Mouse (Mus musculus): ENCODE measurements around the gene Ntf5.
"Not testable (repeated sequence)": the region's sequence is repeated elsewhere in the genome, so short reads cannot be mapped to it uniquely, and the experiment has no call there.

Gene Ntf5

DNA sequence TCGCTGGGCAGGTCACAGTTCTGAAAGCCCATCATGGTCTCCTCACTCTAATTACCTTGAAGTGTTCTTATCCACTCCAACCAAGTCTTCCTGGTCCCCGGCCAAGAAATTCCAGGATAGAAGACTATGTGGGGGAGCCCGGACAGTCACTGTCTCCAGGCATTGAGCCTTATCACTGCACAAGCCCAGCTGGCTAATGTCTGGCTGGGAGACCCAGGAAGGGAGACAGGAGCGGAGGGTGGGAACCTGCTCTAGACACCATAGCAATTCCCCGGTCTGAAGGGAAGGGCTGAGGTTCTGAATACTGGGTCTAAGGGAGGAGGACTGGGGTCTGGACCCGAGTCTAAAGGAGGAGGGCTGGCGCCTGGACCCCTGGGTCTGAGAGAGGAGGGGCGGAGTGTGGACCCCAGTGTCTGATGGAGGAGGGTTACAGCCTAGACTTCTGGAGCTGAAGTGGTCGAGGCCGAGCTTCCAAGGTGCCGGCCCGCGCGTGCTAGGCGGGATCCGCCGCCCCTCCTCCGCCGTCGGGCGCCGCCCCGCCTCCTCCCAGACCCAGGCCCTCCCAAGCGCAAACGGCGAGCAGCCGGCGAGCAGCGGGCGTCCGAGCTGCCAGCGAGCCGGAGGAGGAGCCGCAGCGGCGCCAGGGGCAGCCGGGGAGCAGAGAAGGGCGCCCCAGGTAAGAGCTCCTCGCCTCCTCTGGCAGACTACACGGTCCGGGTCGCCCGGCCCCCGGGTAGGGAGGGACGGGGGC is at the start of gene Ntf5:
TSS of gene Ntf5 (plus strand) at position 583 of the 751 bp plus-strand sequence.
- DNase-seq (ENCODE audit: low spot score), result no peak

DNA sequence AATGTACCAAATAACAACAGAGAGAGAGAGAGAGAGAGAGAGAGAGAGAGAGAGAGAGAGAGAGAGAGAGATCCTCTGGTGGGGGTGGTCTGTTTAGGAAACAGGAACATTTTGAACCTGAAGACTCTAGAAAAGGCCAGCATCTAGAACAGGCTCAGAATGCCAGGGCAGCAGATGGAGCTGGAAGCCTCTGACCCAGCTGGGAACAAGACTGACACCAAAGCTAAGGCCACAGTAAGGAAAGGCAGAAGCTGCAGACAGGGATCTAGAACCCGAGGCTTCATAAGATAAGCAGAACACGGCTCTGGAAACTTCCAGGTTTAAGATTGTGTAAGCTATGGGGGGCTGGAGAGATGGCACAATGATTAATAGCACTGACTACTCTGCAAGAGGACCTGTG is 49.5 kb upstream of the Ntf5 start:
- no peak for DNase-seq (ENCODE audit: low spot score)

DNA sequence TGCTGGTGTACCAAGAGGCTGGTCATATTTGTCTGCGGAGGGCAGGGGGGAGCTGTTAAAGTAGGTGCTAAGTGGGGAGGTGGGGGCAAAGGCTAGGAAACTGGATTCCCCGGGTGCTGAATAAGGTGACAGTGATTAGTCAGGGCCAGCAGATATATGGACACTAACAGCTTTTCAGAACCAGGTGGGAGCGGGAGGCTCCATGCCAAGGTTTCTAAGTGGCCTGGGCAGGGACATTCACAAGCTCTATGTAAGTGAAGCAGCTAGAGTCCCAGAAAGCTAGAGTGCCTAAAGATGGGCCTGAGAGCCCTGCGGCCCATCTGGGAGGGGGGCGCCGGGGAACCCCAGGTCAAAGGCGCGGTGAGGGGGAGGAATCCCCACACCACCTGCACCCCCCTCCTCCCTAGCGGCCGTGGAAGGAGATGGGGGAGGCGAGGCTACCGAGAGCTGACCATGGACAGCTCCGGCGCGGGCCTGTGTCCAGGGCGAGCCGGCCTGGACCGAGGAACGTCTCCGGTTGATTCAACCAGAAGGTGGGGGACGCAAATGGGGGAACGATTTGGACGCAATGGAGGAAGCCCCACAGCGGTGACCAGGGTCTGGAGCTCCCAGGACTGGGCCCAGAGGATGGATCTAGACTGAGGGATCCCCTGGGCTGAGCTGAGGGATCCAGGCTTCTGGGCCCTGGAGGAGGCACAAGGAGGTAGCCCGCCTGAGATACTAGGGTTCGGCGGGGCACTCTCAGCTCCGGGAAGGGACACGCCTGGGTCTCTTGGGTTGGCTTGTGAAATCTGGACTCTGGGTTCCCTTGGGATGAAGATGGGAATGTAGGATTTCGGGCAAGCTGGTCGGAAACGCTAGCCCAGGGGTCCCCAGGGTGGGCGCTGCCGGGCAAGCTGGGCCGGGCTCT is 47.5 kb upstream of the Ntf5 start:
- no peak for DNase-seq (ENCODE audit: low spot score)

DNA sequence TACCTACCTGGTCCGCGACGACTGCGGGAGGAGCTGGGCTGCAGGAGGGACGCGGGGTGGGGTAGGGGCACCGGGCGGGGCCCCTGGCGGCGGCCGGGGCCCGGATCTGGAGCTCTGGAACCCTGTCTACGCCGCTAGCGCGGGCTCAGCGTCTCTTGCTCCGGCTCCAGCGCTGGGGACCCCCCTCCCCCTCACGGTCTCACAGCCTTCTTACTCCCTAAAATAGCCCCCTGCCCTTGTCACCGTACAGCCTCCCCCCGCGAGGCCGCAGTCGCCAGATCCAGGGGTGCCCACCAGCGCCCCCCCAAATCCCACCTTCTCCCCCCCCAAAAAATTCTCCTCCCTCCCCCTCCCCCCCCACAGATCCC is 46.9 kb upstream of the Ntf5 start, which contains the start of gene Ppfia3:
TSS of gene Ppfia3 (minus strand) at position 368 of the 368 bp plus-strand sequence.
- DNase-seq (ENCODE audit: low spot score), result no peak

DNA sequence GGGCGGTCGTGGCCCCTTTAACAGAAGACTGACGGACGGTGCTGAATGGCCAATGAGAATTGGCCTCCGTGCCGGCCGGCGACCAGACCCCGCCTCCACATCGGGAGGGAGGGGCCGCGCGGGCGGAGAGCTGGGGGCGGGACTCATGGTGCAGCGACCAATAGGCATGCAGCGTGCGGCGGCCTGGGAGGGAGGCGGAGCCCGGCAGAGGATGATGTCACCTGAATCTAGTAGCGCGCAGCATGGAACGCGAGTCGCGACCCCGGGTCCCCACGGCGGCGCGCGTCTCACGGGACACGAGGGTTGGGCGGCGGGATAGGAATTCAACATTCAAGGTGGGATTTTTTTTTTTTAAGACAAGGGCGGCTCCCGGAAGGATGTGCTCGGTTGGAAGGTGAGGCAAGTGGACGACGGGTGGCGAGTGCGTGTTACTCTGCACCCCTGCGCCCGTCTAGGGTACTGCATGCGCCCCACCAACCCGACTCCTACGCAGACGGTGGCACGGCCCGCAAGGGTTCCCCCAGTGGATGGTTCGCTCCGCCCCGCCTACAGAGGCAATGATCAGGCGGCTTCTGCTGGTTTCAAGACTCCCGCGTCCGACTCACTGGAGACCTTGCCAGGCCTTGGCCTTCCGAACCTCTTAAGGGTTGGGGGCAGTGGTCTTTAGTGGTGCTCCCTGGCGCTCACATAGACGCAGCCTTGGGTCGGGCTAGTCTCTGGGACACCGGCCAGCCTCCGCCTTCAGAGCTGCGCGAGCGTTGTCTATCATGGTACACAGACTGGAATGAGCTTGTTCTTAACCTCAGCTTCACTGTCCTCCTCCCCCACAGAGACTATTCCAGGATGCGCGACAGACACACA is 46.2 kb upstream of the Ntf5 start:
- DNase-seq (ENCODE audit: low spot score), result peak; percentile 94

DNA sequence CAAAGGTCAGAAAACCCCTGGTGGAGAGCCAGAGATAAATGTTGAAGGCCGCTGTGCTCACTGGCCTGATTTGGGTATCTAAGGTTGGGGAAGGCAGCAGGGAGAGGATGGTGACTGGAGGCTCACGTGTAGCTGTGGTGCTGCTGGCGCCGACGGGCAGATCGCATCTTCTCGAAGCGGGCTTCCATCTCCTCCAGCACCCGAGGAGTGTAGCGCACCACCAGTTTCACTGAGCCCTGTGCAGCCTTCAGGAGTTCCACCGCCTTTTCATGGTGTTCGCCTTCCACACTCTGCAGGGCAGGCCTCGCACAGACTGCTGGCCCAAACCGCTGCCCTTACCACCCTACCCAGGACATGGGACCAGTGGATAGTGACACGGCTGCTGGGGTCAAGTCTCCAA is 45.3 kb upstream of the Ntf5 start:
- no peak for DNase-seq (ENCODE audit: low spot score)

DNA sequence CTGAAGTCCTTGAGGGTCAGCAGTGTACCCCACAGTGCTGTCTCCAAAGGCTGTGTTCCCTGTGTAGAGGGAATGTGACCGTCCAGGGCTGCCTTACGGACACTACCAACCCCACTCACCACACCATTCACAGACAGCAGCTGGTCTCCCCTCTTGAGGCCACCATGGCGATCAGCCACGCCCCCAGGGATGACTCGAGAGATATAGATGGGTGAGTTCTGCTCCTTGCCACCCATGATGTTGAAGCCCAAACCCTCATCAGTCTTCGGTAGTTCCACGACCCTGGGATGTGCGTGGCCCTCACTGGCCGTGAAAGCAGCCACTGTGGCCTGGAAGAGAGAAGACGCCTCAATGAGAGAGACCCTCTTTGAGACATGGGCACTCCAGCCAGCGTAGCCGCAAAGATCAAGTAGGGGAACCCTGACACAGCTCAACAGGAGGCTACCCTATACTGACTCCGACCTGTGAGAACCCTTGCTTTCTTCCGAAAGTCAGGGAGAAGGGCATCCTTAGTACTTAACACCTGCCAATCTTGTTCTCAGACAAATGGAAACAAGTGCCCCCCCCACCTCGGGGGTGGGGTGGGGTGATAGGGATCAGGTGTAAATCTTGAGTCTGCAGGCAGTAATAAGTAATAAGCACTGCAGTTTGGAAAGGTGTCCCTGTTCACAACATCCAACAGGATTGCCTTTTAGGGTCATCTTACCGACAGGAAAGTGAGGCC is 44.3 kb upstream of the Ntf5 start:
- DNase-seq (ENCODE audit: low spot score), result no peak

DNA sequence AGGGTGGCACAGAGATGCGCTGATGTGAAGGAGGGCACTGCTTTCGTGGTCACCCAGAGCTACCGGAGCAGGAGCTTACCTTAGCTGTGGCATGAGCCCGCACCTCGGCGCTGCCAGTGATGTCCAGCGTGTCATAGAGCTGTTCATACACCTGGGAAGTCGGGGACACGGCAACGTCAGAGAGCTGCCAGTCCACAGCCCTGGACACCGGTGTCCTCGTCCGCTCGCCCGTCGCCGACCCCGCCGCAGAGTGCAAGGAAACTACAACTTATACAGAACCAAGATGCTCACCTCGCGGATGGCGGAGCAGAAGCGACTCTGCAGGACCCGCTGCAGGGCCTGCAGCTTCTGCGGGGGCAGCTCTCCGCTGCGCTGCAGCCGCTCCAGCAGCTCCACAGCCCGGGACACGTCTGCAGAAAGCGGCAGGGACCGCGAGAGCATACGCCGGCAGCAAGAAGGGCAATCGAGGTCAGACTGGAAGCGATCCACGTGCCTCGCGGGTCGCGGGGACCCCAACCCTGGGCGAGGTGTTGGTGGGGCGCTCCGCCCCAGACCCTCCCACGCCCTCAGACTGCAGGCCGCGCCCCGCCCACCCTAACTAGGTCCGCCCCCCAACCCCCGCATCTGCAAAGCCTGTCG is 43.5 kb upstream of the Ntf5 start:
- DNase-seq (ENCODE audit: low spot score), result no peak

DNA sequence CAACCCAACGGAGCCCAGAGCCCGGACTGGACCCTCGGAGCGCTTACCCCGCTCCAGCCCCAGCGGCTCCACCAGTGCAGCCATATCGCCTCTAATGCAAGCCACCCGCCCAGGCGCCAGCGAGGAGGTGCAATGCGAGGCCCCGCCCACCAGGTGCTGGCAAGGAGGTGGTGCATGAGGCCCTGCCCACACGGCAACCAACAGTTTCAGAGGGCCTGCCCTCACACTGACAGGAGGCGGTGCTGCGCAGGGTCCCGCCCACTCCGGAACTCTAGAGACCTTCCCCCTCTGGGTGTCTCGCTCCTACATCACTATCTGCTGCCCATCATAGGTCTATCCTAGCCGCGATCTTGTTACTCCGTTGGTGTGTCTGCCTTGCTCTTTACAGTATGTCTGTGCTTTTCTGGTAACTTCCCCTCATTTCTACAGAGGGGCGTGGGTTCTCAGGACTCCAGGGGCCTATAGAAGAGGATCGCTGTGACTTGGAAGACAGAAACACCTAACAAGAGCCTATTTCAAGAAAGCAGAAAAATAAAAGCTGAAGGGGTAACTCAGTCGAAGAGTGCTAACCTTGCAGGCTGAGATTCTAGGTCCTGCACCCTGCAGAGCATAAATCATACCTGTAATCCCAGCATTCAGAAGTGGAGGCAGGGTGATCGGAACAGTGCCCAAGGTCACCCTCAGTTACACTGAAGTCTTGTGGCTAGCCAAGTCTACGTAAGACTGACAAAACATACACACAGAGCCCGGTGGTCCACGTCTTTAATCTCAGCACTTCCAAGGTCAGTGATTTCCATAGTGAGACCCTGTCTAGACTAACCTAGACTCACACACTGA is 42.8 kb upstream of the Ntf5 start, which contains the start of gene Lin7b:
TSS of gene Lin7b (minus strand) at position 109 of the 837 bp plus-strand sequence.
- peak; percentile 63 for DNase-seq (ENCODE audit: low spot score)

DNA sequence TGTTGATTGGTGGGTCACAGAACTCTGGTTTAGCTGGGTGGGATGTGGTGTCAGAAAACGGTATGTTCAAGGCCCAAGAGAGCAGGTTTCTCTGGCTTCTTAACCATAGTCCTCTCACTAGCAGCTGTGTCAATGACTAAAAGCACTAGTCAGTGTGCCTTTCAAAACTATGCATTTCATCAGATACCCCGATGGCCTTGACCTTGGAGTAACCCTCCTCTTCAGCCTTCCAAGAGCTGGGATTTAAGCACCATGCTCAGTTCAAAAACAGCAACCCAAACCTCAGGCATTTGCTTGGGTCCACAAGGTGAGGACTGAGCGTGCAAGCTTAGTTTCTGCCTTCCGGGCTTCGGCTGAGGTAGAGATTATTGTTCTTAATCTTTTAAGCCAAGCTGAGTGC is 41.1 kb upstream of the Ntf5 start:
- no peak for DNase-seq (ENCODE audit: low spot score)

DNA sequence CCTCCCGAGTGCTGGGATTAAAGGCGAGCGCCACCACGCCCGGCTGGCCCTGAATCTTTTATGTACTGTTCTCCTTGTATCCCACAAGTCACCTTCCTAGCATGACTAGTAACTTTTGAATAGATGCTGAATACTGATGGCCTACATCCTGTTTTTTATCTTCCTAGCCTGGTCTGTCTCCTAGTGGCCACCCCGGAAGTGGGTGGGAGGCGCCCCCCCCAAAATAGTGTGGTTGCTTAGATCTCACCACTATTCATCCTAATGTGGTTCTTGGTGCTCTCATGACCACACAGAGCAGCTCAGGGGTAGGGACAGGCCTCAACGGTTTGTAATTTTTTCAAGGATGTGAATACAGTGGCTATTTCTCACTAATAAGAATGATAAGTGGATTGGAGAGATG is 38.9 kb upstream of the Ntf5 start:
- DNase-seq (ENCODE audit: low spot score), result no peak

DNA sequence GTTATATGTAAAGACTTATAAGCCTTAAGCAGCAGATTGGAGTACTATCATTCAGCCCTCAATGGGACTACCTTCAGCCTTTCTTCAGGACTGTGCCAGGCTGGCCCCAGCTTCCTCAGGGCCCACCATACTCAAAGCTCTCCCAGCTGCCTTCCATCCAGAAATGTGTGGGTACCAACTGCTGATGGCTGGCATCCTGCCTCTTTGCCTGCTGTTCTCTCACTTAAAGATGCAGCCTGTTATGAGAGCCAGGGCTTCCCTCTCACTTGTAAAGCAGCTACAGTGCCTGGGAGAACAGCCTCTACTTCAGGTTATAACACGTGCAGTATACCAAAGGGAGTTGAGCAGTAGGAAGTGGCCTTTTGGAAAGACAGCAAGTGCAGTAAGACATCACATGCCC is 37.4 kb upstream of the Ntf5 start:
- DNase-seq (ENCODE audit: low spot score), result no peak

DNA sequence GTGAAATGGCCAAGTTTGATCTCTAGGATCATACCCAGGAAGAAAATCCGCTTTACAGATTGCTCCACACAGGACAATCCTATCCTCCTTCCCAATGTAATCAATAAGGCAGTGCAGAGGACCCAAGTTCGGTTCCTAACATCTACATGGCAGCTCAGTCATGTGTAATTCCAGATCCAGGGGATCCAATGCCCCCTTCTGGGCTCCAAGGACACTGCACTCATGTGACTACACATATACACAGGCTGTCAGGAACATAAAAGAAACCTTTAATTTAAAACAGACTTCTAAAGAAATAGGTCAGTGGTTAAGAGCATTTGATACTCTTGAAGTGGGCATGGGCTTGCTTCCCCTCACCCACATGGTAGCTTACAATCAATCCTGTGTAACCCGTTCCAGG is 27.4 kb upstream of the Ntf5 start:
- no peak for DNase-seq (ENCODE audit: low spot score)

DNA sequence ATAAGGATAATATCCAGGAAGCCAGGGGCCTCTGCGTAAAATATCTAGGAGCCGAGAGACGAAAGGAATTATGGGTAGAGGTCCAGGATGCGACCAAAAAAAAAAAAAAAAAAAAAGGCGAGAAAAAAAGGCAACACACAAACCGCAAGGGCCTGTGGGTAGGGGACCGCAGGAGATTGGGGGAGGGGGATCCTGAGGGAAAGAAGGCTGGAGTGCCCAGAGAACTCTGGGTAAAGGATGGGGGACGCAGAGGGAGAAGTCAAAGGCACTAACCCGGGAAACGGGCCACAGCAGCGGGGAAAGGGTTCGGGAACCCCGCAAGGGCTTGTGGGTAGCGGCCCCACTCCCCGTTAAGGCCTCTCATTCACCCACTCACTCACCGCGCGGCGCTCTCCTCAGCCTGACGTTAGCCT is 18.4 kb upstream of the Ntf5 start:
- DNase-seq (ENCODE audit: low spot score), result no peak

DNA sequence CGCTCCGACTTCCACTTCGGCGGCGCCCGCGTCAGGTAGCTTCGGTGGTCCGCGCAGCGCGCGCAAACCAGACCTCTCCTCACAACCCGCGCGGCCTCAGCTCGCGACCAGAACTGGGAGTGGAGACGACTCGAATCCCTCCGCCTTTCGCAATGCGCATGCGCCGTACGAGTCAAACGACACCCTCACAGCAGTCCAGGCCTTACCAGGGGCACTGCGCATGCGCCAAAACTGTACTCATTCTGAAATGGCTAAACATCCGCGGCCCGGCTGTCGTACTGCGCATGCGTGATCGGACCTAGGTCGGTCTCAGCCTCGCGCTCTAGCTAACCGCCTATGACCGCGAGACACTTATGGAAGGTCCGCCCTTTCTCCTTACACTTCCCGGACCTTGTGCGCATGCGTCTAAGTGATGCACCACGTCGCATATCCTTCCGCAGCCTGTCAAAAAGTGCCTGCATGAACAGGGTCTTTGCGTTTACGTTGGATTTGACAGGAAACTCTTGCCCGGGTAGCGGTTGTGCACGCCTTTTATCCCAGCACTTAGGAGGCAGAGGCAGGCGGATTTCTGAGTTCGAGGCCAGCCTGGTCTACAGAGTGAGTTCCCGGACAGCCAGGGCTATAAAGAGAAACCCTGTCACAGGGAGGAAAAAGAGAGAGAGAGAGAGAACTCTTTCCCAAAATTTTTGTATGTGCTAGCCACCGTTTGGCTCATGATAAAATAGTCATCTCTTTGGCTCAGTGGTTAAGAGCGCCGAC is 17.7 kb upstream of the Ntf5 start, which contains the start of gene Snrnp70:
TSS of gene Snrnp70 (minus strand) at position 165 of the 759 bp plus-strand sequence.
- DNase-seq (ENCODE audit: low spot score), result peak; percentile 100

DNA sequence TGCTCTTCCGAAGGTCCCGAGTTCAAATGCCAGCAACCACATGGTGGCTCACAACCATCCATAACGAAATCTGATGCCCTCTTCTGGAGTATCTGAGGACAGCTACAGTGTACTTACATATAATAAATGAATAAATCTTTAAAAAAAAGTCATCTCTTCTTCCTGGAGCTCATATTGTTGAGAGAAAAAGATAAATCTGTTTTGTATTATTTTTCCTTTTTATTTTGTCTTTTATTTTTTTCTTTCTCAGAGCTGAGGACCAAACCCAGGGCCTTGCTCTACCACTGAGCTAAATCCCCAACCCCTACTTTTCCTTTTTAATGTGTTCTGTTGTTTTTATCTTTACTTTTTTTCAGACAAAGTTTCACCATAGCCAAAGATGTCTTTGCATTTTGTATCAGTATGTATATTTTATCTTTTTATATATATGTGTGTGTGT is 17.1 kb upstream of the Ntf5 start:
- not testable (repeated sequence) for DNase-seq (ENCODE audit: low spot score)

DNA sequence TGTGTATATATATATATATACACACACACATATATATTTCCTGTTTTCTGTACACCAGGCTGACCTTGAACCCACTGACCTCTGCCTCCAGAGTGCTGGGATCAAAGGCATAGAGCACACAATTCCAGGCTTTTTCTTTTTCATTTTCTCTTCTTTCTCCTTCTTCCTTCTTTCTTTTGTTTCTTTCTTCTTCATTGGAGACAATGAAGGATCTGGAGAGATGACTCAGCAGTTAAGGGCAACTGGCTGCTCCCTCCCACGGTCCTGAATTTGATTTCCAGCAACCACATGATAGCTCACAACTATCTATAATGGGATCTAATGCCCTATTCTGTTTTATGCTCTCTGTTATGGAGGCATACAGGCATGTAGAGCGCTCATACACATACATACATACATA is 16.7 kb upstream of the Ntf5 start:
- DNase-seq (ENCODE audit: low spot score), result no peak

DNA sequence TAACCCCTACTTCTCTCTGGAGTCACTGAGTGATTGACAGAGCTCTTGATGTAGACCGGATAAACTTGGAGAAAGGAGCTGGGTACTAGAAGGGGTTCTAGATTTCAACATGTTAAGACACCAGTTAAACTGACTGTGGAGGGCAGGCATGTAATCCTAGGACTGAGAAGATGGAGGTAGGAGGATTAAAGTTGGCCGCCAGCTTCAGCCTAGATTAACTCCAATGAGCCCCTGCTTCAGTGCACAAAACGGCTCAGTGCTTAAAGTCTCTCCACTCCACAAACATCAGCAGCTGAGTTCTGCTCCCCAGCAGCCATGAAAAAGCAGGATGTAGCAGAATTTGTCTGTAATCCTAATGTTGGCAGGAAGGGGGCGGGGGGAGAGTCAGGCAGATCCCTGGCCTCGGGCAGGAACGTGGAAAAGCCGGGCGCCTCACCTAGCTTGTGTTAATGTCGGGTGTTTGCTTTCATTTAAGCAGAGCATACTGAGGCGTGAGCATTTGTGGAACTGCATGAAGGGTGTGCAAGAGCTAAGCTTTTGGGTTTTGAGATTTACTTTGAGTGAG is 11.9 kb upstream of the Ntf5 start:
- DNase-seq (ENCODE audit: low spot score), result no peak
